Mouse (Mus musculus): ENCODE data around the gene Tc2n. TPM values are rescaled to one million over a fixed set of nuclear protein-coding genes. Genes with fewer than 3 reads are reported as not detected.

The Tc2n gene
- total RNA-seq (2023): not detected

DNA sequence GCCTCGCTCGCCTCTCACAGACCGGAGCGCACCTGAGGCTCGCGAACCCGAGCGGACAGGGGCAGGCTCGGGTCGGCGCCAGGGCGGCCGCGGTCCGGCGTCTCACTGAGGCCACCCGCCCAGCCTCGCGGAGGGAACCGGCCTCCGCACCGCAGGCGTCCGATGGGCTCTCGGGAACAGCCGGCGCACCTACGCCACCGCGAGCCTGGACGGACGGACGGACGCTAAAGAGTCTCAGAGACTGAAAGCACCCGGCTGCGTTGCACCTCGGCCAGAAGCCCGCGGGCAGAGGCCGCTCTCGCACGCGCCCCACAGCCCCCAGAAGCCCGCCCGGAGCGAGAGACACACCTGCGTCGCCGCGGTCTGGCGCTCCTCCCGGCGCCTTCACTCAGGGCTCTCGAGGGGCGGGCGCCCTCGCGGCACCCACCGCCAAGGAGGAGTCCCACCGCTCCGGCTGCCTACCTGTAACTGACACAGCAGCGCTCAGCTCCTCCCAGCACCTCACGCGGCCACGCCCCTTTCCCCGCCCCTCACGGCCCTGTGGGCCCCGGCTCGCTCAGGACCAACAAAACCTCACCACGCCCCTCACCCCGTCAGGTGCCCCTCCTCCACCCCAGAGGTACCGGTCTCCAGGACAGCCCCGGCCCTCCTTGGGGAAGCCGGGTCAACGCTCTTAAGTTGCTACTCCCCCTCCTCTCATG lies at the start of gene Tc2n:
TSS of gene Tc2n (minus strand) at position 470 of the 701 bp plus-strand sequence.

Other genes starting within 250 kb of the Tc2n start
- gene Fbln5, start 100.5 kb upstream of the Tc2n start, total RNA-seq (2023): under 1 TPM; 0.13 to 0.18 TPM
- 10 to 100 TPM; 38.4 to 41.8 TPM for gene Trip11, start 194.7 kb upstream of the Tc2n start, total RNA-seq (2023)
- 10 to 100 TPM; 29.6 to 31.9 TPM for gene Atxn3, start 239.7 kb upstream of the Tc2n start, total RNA-seq (2023)